Mouse (Mus musculus): Measurements from ENCODE around the gene Hrc. TPM values are rescaled to one million over a fixed set of nuclear protein-coding genes. Genes with fewer than 3 reads are reported as not detected.

The Hrc gene
- total and polyA plus RNA-seq, 3 experiments, result 0.22 TPM; not detected in 2

- Histone ChIP-seq H3K27me3 (ENCODE audit: control insufficient read depth in 1 of 2, insufficient read depth in 2 of 2, low read length in 2 of 2) (no peaks in the 10 kb centered on the region), H3K36me3 (ENCODE audit: control insufficient read depth in 1 of 2, insufficient read depth in 2 of 2, low read length in 2 of 2) (peaks cover 0 to 13% of the 10 kb centered on the region in 2 experiments; a peak in 1 of 4 replicates), H3K79me2 (ENCODE audit: control insufficient read depth, insufficient read depth, low read length, poor library complexity) (no peaks in the 10 kb centered on the region; the same call in 1 of the 2 replicates), H3K4me3 (ENCODE audit: control insufficient read depth in 1 of 2, insufficient read depth in 1 of 2, low read depth in 2 of 2, low read length in 2 of 2) (peak within 1 kb of the TSS; percentile 82 to 96), H3K27ac (ENCODE audit: control insufficient read depth, low read depth, low read length) (peak within 1 kb of the TSS; percentile 72), H3K9me3 (replicated peaks; ENCODE audit: insufficient read depth, low read length) (no peaks in the 10 kb centered on the region), H3K9ac (ENCODE audit: control insufficient read depth, low read depth, low read length, poor library complexity, severe bottlenecking) (peak within 1 kb of the TSS; percentile 82), H3K4me1 (ENCODE audit: control insufficient read depth in 1 of 2, insufficient read depth in 2 of 2, low read length in 2 of 2) (peaks cover 6 to 31% of the 10 kb centered on the region in 2 experiments)
- 0 out of 2 replicates have a peak, but pooled peaks have one; percentile 10 for TF ChIP-seq HCFC1 (IDR thresholded peaks at IDR 0.05; ENCODE audit: low read depth, low read length)
- no peak for TF ChIP-seq GABPA (IDR thresholded peaks at IDR 0.05; ENCODE audit: low read depth, low read length)
- no peak for DNase-seq (ENCODE audit: low read depth, low spot score)
Measured at GRCm38 (mm10) chr7:45366652-45367019, 31.5 kb downstream of the Hrc start, which contains the start of gene Ppfia3. Gene Ppfia3, minus strand, starts transcription at chr7:45367019.

DNA sequence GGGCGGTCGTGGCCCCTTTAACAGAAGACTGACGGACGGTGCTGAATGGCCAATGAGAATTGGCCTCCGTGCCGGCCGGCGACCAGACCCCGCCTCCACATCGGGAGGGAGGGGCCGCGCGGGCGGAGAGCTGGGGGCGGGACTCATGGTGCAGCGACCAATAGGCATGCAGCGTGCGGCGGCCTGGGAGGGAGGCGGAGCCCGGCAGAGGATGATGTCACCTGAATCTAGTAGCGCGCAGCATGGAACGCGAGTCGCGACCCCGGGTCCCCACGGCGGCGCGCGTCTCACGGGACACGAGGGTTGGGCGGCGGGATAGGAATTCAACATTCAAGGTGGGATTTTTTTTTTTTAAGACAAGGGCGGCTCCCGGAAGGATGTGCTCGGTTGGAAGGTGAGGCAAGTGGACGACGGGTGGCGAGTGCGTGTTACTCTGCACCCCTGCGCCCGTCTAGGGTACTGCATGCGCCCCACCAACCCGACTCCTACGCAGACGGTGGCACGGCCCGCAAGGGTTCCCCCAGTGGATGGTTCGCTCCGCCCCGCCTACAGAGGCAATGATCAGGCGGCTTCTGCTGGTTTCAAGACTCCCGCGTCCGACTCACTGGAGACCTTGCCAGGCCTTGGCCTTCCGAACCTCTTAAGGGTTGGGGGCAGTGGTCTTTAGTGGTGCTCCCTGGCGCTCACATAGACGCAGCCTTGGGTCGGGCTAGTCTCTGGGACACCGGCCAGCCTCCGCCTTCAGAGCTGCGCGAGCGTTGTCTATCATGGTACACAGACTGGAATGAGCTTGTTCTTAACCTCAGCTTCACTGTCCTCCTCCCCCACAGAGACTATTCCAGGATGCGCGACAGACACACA is 32.2 kb downstream of the Hrc start:
- Histone ChIP-seq H3K27ac (ENCODE audit: control insufficient read depth, low read depth, low read length) (peak overlapping the region; percentile 72), H3K9ac (ENCODE audit: control insufficient read depth, low read depth, low read length, poor library complexity, severe bottlenecking) (peak overlapping the region; percentile 82), H3K36me3 (ENCODE audit: control insufficient read depth in 1 of 2, insufficient read depth in 2 of 2, low read length in 2 of 2) (peaks cover 0 to 8% of the 10 kb centered on the region in 2 experiments; a peak in 1 of 4 replicates), H3K4me3 (ENCODE audit: control insufficient read depth in 1 of 2, insufficient read depth in 1 of 2, low read depth in 2 of 2, low read length in 2 of 2) (peak overlapping the region; percentile 82 to 96), H3K4me1 (ENCODE audit: control insufficient read depth in 1 of 2, insufficient read depth in 2 of 2, low read length in 2 of 2) (peaks cover 3 to 26% of the 10 kb centered on the region in 2 experiments; a peak in 3 of 4 replicates), H3K9me3 (replicated peaks; ENCODE audit: insufficient read depth, low read length) (no peaks in the 10 kb centered on the region), H3K27me3 (ENCODE audit: control insufficient read depth in 1 of 2, insufficient read depth in 2 of 2, low read length in 2 of 2) (no peaks in the 10 kb centered on the region), H3K79me2 (ENCODE audit: control insufficient read depth, insufficient read depth, low read length, poor library complexity) (no peaks in the 10 kb centered on the region; the same call in 1 of the 2 replicates)
- peak; percentile 97 for DNase-seq (ENCODE audit: low read depth, low spot score)
- TF ChIP-seq RCOR1 (IDR thresholded peaks at IDR 0.05; ENCODE audit: low read depth, low read length), result no peak
- TF ChIP-seq ETS1 (IDR thresholded peaks at IDR 0.05; ENCODE audit: low read depth, low read length), result peak; percentile 38; the same call in 1 of the 2 replicates
- TF ChIP-seq CTCF (IDR thresholded peaks at IDR 0.05 in 2 of 3, conservative IDR thresholded peaks at IDR 0.05 in 1 of 3; ENCODE audit: control insufficient read depth in 1 of 3, insufficient read depth in 1 of 3, low read depth in 2 of 3, low read length in 3 of 3, poor library complexity in 1 of 3, severe bottlenecking in 1 of 3), result peak; percentile 57 to 62 (median 60)
- TF ChIP-seq MYC (IDR thresholded peaks at IDR 0.05; ENCODE audit: low read depth, low read length), result peak; percentile 59
- peak; percentile 30; the same call in 1 of the 2 replicates for TF ChIP-seq SMC3 (IDR thresholded peaks at IDR 0.05; ENCODE audit: low read depth, low read length)
- no peak for TF ChIP-seq USF1 (IDR thresholded peaks at IDR 0.05; ENCODE audit: low read depth, low read length)
- no peak for TF ChIP-seq POLR2AphosphoS2 (IDR thresholded peaks at IDR 0.05; ENCODE audit: low read length)
- TF ChIP-seq MEF2A (IDR thresholded peaks at IDR 0.05; ENCODE audit: extremely low read depth, insufficient replicate concordance, low read depth, low read length, poor library complexity, severe bottlenecking), result no peak
- TF ChIP-seq MAFK (IDR thresholded peaks at IDR 0.05; ENCODE audit: borderline replicate concordance, low read depth, low read length), result no peak
- TF ChIP-seq MYB (IDR thresholded peaks at IDR 0.05; ENCODE audit: low read depth, low read length), result no peak
- TF ChIP-seq MAX (IDR thresholded peaks at IDR 0.05; ENCODE audit: low read length), result 0 out of 2 replicates have a peak, but pooled peaks have one; percentile 45
- TF ChIP-seq USF2 (IDR thresholded peaks at IDR 0.05; ENCODE audit: borderline replicate concordance in 1 of 2, insufficient read depth in 1 of 2, low read depth in 1 of 2, low read length in 2 of 2), result no peak
- TF ChIP-seq MXI1 (IDR thresholded peaks at IDR 0.05; ENCODE audit: low read depth, low read length), result peak; percentile 72
- peak; percentile 2; the same call in 1 of the 2 replicates for TF ChIP-seq RAD21 (IDR thresholded peaks at IDR 0.05; ENCODE audit: low read depth, low read length)
- no peak; the same call in 1 of the 2 replicates for TF ChIP-seq E2F4 (IDR thresholded peaks at IDR 0.05; ENCODE audit: borderline replicate concordance, low read depth, low read length)
- TF ChIP-seq BHLHE40 (IDR thresholded peaks at IDR 0.05; ENCODE audit: borderline replicate concordance, low read depth, low read length), result no peak
- no peak for TF ChIP-seq GATA1 (IDR thresholded peaks at IDR 0.05; ENCODE audit: low read depth, low read length)
- no peak for TF ChIP-seq ZC3H11A (IDR thresholded peaks at IDR 0.05; ENCODE audit: low read depth, low read length)
- no peak for TF ChIP-seq JUND (IDR thresholded peaks at IDR 0.05; ENCODE audit: low read depth, low read length)
- peak; percentile 30 for TF ChIP-seq HCFC1 (IDR thresholded peaks at IDR 0.05; ENCODE audit: low read depth, low read length)
- 0 out of 2 replicates have a peak, but pooled peaks have one; percentile 28 for TF ChIP-seq ELF1 (IDR thresholded peaks at IDR 0.05; ENCODE audit: low read depth, low read length)
- no peak for TF ChIP-seq GABPA (IDR thresholded peaks at IDR 0.05; ENCODE audit: low read depth, low read length)
- TF ChIP-seq CHD1 (IDR thresholded peaks at IDR 0.05; ENCODE audit: low read depth, low read length), result peak; percentile 96
- no peak for TF ChIP-seq SIN3A (IDR thresholded peaks at IDR 0.05; ENCODE audit: low read length)
- peak; percentile 88; the same call in 1 of the 2 replicates for TF ChIP-seq MAZ (IDR thresholded peaks at IDR 0.05; ENCODE audit: low read depth, low read length)
- TF ChIP-seq POLR2A (IDR thresholded peaks at IDR 0.05; ENCODE audit: control insufficient read depth in 1 of 2, insufficient read depth in 1 of 2, low read depth in 1 of 2, low read length in 2 of 2, poor library complexity in 1 of 2), result peak; percentile 7 to 66; a peak in 2 of 4 replicates
- TF ChIP-seq UBTF (IDR thresholded peaks at IDR 0.05; ENCODE audit: borderline replicate concordance, insufficient read depth, low read depth, low read length), result no peak
- peak; percentile 31; the same call in 1 of the 2 replicates for TF ChIP-seq TBP (IDR thresholded peaks at IDR 0.05; ENCODE audit: low read depth, low read length)
